Mouse (Mus musculus): ENCODE measurements at regions not wholly inside any gene's neighbourhood (a gene's known extent, or its start where the extent isn't known, plus 50 kb on each side); places are given as distances from the start of the nearest gene placed in this dataset.

- DNase-seq (ENCODE audit: low spot score), result no peak
Observed at GRCm38 (mm10) chr19:15230129-15230927, 632.5 kb upstream of the Tle4 start.

GRCm38 (mm10) chr19:15217387-15217786, 619.5 kb upstream of the Tle4 start:
- no peak for DNase-seq (ENCODE audit: low spot score)

GRCm38 (mm10) chr19:15214651-15215050, 616.8 kb upstream of the Tle4 start:
- DNase-seq (ENCODE audit: low spot score), result no peak

- no peak for DNase-seq (ENCODE audit: low spot score)
Observed at GRCm38 (mm10) chr19:15212881-15213280, 615.0 kb upstream of the Tle4 start.

GRCm38 (mm10) chr19:15203039-15203438, 605.2 kb upstream of the Tle4 start:
- DNase-seq (ENCODE audit: low spot score), result no peak

GRCm38 (mm10) chr19:15201262-15201661, 603.4 kb upstream of the Tle4 start:
- DNase-seq (ENCODE audit: low spot score), result no peak

- DNase-seq (ENCODE audit: low spot score), result no peak
Observed at GRCm38 (mm10) chr19:15200792-15201191, 602.9 kb upstream of the Tle4 start.

- no peak for DNase-seq (ENCODE audit: low spot score)
Observed at GRCm38 (mm10) chr19:15200361-15200760, 602.5 kb upstream of the Tle4 start.

GRCm38 (mm10) chr19:15199692-15200091, 601.8 kb upstream of the Tle4 start:
- no peak for DNase-seq (ENCODE audit: low spot score)

- no peak for DNase-seq (ENCODE audit: low spot score)
Observed at GRCm38 (mm10) chr19:15175221-15175620, 577.4 kb upstream of the Tle4 start.

- DNase-seq (ENCODE audit: low spot score), result no peak
Observed at GRCm38 (mm10) chr19:15173301-15173700, 575.5 kb upstream of the Tle4 start.

GRCm38 (mm10) chr19:15167184-15167583, 569.3 kb upstream of the Tle4 start:
- no peak for DNase-seq (ENCODE audit: low spot score)

GRCm38 (mm10) chr19:15160641-15161040, 562.8 kb upstream of the Tle4 start:
- no peak for DNase-seq (ENCODE audit: low spot score)

- DNase-seq (ENCODE audit: low spot score), result no peak
Observed at GRCm38 (mm10) chr19:15158653-15159052, 560.8 kb upstream of the Tle4 start.

GRCm38 (mm10) chr19:15158177-15158576, 560.3 kb upstream of the Tle4 start:
- DNase-seq (ENCODE audit: low spot score), result no peak

- DNase-seq (ENCODE audit: low spot score), result no peak
Observed at GRCm38 (mm10) chr19:15154693-15155092, 556.8 kb upstream of the Tle4 start.

GRCm38 (mm10) chr19:15146325-15146724, 548.5 kb upstream of the Tle4 start:
- DNase-seq (ENCODE audit: low spot score), result no peak

GRCm38 (mm10) chr19:15127122-15127521, 529.3 kb upstream of the Tle4 start:
- DNase-seq (ENCODE audit: low spot score), result no peak

GRCm38 (mm10) chr19:15108441-15109026, 510.7 kb upstream of the Tle4 start:
- DNase-seq (ENCODE audit: low spot score), result no peak

GRCm38 (mm10) chr19:15095054-15095453, 497.2 kb upstream of the Tle4 start:
- no peak for DNase-seq (ENCODE audit: low spot score)

GRCm38 (mm10) chr19:15093534-15093933, 495.7 kb upstream of the Tle4 start:
- no peak for DNase-seq (ENCODE audit: low spot score)

- no peak for DNase-seq (ENCODE audit: low spot score)
Observed at GRCm38 (mm10) chr19:15080638-15081037, 482.8 kb upstream of the Tle4 start.

- DNase-seq (ENCODE audit: low spot score), result no peak
Observed at GRCm38 (mm10) chr19:15057801-15058200, 459.9 kb upstream of the Tle4 start.

All from urinary bladder, adult 2 months (tissue).